Comparison of ENCODE assay signal across 11 mouse cellular contexts in the genomic region with DNA sequence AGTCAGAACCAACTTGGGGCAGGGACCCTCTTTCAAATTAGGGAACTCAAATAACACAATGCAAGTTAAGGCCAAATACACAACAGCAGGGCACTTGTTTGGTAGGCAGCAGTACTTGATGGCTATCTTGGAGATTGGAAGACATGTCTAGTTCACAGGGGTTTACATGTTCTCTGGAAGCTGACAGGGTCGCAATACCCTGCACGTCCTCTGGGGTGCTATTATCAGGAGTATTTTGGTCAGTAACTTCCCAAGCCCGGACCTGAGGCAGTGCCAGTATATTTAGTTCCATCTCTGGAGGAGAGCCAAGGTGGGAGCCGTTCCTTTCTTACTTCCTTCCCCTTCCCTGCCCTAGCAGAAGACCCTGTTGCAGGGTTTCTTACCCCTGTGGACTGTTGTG.
DNase-seq lines count a peak whose midpoint lies in the region; ATAC-seq and TF ChIP-seq lines count a peak whose summit lies in the region.
"Had no signal": no experiment of that assay in that cellular context is flagged by ENCODE, and none has a peak within 500 bp of the region (broad histone marks: within the 10 kb centered on the region; RNA-seq: fewer than 3 reads in every experiment).

No protein-coding gene starts in this region.

- H3K4me2 ChIP-seq in lung, postnatal 0 days (replicated peaks; ENCODE audit: low read depth, low read length) = no peak overlapping the region

- H3K9ac ChIP-seq in lung, postnatal 0 days (replicated peaks; ENCODE audit: low read depth) = no peak overlapping the region

- H3K9me3 ChIP-seq in lung, postnatal 0 days (ENCODE audit: low read length) = no peaks in the 10 kb centered on the region

- intact Hi-C loops in heart, postnatal 25 days (cut with DNase I) = no loop called here

- no peaks in the 10 kb centered on the region for H3K27me3 ChIP-seq in lung, postnatal 0 days (replicated peaks; ENCODE audit: insufficient read depth, low read length)
- H3K27me3 ChIP-seq: Patski had no signal

- TF ChIP-seq EP300 in lung, postnatal 0 days (IDR thresholded peaks at IDR 0.05) = no peak

- ATAC-seq in lung, postnatal 0 days = no peak
- ATAC-seq in megakaryocyte-erythroid progenitor cell, adult 5-6 weeks (replicated peaks; ENCODE audit: low FRiP score, low TSS enrichment, poor library complexity, severe bottlenecking) = peak; percentile 58
- ATAC-seq: Patski had no signal

- peak; percentile 58 for TF ChIP-seq CTCF in lung, postnatal 0 days (IDR thresholded peaks at IDR 0.05)

- no peak overlapping the region for H3K27ac ChIP-seq in lung, postnatal 0 days (ENCODE audit: low read length)

- H3K4me1 ChIP-seq in lung, postnatal 0 days (ENCODE audit: insufficient read depth, low read depth, low read length) = no peaks in the 10 kb centered on the region

- DNase-seq in heart, adult 11 months = peak; percentile 88
- no peak for DNase-seq in heart, postnatal 25 days (ENCODE audit: low spot score)
- DNase-seq in lung, postnatal 0 days (ENCODE audit: low spot score) = peak; percentile 21
- no peak for DNase-seq in lung, postnatal 14 days
- peak; percentile 72 for DNase-seq in ZHBTc4 (ENCODE audit: low read depth, low spot score)
- no peak for DNase-seq in right cerebral cortex, adult 18-20 months
- no peak for DNase-seq in Muller cell, postnatal 12 days (ENCODE audit: inconsistent ontology term)
- DNase-seq: cerebellum, postnatal 36 days; gastrocnemius, postnatal 10 days had no signal

- H3K36me3 ChIP-seq in lung, postnatal 0 days (ENCODE audit: insufficient read depth, low read length) = peaks cover 44% of the 10 kb centered on the region

- WGBS in lung, postnatal 0 days = 50% methylated on average over 4 of the region's 4 CpGs

- H3K4me3 ChIP-seq in lung, postnatal 0 days (ENCODE audit: low read depth, low read length) = no peak overlapping the region

Comparison
In these comparisons a context has a peak if more than half of its experiments do, and no peak if none do; other contexts are left out.
1. DNase-seq: peak in heart, adult 11 months (single experiment), lung, postnatal 0 days (single experiment) and ZHBTc4 (single experiment); none in heart, postnatal 25 days (single experiment), lung, postnatal 14 days (single experiment), right cerebral cortex, adult 18-20 months (single experiment) and Muller cell, postnatal 12 days (single experiment).